Mouse (Mus musculus): ENCODE measurements around the gene Aatf.
A peak's percentile ranks its signal among the peaks of the same experiment; 100 is the strongest.
"Not testable (repeated sequence)": the region's sequence is repeated elsewhere in the genome, so short reads cannot be mapped to it uniquely, and the experiment has no call there.

The Aatf gene

GRCm38 (mm10) chr11:84434879-84435278, 78.4 kb downstream of the Aatf start:
- DNase-seq (ENCODE audit: low spot score) = no peak

- no peak for DNase-seq (ENCODE audit: low spot score)
Observed at GRCm38 (mm10) chr11:84430336-84430735, 83.0 kb downstream of the Aatf start.

DNA sequence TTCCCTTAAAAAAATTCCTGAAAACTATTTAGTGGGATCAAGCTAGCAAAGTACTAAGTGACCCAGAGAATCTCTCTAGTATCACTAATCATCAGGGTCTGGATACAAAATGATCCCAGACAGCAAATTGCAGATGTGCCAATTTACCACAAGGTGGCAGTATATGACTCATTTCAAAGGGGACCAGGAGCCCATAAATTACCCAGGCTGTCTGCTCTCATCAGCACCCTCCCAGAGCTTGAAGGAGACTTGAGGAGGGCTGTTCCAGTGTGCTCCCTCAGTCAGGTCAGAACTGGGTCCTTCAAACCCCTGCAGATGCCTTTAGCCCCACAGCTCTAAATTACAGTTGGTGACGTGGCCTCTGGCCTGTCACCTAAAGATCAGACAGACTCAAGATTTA, 83.7 kb downstream of the Aatf start:
- DNase-seq (ENCODE audit: low spot score) = peak; percentile 21

DNA sequence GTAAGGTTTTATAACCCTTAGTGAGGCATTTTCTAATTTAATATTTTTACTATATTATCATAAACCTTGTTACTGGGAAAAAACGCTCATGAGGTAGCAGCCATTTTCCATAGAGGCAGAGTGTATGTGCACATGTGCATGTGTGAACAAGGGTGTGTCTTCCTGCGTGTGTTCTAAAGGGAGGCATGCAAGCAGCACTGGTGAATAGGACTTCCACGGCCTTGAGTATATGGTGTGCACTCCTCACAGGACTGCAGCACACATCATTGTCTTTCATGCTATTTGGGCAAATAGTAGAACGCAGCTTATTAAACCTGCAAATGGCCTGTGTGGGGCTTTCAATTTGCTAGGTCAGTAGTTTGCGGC, 86.7 kb downstream of the Aatf start:
- no peak for DNase-seq (ENCODE audit: low spot score)

DNA sequence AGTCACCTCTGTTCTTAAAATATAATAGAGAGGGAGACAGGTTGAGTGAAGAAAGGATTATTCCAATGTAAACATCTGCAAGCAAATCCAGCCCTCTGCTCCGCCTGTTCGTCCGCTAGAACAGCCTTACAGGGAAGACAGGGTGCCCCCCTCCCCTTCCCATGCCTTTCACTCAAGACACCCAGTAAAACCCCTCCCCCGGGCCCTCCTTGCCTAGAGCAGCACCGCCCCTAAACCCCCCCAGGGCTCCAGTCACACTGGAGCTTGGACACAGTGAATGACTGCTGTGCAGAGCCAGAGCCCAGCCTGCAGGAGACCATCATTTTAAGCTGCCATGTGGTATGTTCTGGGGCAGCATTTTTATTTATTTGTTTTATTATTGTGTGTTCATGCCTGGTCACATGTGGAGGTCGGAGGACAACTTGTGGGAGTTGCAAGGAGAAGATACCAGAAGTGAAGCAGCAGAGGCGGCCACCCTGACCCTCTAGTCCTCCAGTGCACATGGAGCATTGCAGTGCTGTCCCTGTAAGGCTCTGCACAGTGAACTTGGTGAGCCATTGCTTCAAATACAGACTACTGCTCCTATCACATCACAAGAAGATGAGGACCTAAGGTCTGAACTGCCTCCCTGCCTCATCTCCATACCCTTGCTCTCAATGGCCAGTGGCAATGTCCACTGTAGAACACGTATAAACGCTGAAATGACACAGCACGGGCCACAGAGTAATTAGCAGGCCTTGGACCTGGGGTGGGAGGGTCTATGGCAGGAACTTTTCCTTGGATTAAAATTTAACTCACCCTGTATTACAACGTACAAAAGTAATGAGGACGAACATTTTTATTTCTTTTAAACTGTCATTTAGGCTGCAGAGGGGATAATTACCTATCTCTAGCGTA, 87.3 kb downstream of the Aatf start:
- DNase-seq (ENCODE audit: low spot score) = no peak

- DNase-seq (ENCODE audit: low spot score) = no peak
Observed at GRCm38 (mm10) chr11:84420779-84421178, 92.5 kb downstream of the Aatf start.

DNA sequence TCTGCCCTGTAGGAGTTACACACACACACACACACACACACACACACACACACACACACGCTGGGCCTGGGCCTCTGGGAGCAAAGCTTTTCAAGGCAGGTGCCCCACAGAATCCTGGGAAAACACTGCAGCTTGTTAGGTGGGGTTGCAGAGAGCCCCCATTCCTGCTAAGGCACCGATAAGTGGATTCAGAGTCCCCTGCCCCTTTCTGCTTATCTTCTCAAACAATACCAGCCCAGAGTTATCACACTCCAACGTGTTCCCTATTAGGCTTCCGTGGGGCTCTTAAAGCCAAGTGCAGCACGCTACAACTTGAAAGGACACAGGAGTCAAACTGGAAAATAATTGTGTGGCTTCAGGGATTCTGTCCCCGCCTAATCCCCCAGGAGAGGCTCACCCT, 100.2 kb downstream of the Aatf start:
- no peak for DNase-seq (ENCODE audit: low spot score)

GRCm38 (mm10) chr11:84412201-84412934, 101.0 kb downstream of the Aatf start:
- no peak for DNase-seq (ENCODE audit: low spot score)

- no peak for DNase-seq (ENCODE audit: low spot score)
Observed at GRCm38 (mm10) chr11:84411642-84412018, 101.7 kb downstream of the Aatf start.

GRCm38 (mm10) chr11:84410879-84411641, 102.3 kb downstream of the Aatf start:
- no peak for DNase-seq (ENCODE audit: low spot score)

DNA sequence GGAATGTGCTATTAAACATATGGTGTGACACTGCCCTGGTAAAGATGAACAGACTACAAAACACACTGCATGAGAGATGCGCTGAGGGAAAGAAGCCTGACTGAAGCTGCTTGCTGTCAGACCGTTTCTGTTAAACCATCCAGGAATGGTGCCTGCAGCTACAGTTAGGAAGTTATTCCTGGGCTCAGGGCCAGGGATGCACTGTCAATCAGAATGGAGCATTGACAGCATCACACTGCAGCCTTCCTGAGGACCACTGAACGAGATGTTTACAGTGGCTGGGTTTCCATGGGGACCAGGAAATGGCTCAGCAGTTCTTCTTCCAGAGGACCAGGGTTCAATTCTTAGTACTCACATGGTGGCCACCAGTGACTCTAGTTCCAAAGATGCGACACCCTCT, 102.9 kb downstream of the Aatf start:
- no peak for DNase-seq (ENCODE audit: low spot score)

DNA sequence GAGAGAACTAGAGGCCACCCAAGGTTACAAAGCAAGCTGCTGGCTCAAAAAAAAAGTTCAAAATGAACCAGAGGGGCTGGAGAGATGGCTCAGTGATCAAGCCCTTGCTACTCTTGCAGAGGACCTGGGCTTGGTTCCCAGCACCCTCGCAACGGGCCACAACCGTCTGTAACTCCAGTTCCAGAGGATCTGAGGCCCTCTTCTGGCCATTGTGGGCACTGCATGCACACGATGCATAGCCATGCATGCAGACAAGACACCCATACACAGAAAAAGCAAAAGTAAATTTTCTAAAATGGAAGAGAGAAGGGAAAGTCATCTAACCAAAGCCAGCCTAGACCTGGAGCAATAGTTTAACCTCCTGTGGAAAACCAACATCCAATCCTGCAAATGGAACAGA, 106.6 kb downstream of the Aatf start:
- DNase-seq (ENCODE audit: low spot score) = no peak

DNA sequence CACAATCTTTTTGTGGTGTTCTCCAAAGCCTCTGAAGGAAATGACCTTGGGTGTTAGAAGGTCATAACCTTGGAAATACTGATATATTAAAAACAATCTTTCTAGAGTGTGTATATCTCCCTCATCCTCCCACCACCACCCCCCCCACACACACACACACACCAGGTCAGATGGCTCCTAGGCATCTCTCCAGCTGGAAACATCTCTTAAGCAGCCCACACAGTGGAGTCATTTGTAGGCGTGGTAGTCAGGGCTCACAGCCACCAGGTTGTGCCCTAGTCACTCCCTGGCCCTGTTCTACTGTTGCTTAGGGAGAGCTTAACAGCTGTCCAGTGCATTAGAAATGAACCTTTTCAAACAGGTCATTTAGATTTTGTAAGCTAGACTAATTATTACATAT, 118.3 kb downstream of the Aatf start:
- DNase-seq (ENCODE audit: low spot score) = peak; percentile 17

GRCm38 (mm10) chr11:84393571-84393970, 119.8 kb downstream of the Aatf start:
- DNase-seq (ENCODE audit: low spot score) = no peak

GRCm38 (mm10) chr11:84392066-84392465, 121.3 kb downstream of the Aatf start:
- DNase-seq (ENCODE audit: low spot score) = not testable (repeated sequence)

DNA sequence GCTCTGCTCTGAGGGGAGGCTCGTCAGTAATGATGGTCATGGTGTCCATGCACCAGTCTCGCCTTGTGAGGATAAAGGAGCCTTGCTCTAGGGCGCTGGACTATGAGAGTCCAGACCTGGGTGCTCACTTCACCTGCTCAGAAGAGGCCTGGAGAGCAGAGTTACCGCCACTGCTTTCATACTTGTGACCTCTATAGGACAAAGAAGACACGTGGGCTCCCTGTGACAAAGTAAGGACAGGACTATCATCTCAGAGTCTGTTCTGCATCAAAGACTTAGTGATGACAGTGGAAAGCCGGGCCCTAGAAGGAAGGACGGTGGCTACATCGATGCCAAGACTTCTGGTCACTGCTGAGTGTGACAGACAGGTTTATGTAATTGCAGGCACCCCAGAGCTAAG, 122.2 kb downstream of the Aatf start:
- DNase-seq (ENCODE audit: low spot score) = no peak

DNA sequence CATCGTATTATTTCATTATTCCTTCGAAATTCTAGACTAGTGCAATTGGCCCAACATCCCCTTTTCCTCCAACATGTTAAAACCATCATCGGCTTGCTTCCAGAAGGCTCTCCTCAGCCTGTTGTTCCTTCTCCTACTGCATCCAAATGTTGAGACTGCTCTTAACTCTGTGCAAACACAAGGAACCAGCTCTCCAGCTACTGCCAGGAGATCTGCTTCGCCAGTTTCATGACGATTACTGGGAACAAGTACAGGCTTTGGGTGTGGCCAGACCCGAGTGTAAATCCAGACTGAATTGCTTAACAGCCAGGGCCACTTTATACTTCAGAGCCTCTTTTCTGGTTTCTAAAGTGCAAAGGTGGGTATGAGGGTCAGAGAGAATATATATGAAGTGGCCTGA, 124.0 kb downstream of the Aatf start:
- no peak for DNase-seq (ENCODE audit: low spot score)

GRCm38 (mm10) chr11:84383891-84384290, 129.4 kb downstream of the Aatf start:
- DNase-seq (ENCODE audit: low spot score) = no peak

DNA sequence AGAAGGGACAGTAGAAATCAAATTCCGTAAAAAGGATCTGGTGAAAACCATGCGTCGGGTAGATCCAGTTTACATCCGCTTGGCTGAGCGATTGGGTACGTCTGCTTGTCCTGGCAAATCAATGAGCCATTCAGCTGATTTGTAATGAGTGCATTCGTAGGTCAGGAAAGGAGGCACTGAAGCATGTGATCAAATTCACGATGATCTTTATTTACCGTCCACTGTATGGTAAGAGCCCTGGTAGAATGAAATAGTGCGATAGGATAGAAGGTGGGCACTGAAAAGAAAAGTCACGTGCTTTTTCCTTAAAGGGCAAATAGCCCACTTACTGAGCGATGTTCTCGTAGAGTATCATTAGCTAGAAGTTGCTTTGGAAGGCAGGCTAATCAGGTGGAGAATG, 130.9 kb downstream of the Aatf start:
- DNase-seq (ENCODE audit: low spot score) = no peak

- DNase-seq (ENCODE audit: low spot score) = no peak
Observed at GRCm38 (mm10) chr11:84376510-84377365, 136.6 kb downstream of the Aatf start.

DNA sequence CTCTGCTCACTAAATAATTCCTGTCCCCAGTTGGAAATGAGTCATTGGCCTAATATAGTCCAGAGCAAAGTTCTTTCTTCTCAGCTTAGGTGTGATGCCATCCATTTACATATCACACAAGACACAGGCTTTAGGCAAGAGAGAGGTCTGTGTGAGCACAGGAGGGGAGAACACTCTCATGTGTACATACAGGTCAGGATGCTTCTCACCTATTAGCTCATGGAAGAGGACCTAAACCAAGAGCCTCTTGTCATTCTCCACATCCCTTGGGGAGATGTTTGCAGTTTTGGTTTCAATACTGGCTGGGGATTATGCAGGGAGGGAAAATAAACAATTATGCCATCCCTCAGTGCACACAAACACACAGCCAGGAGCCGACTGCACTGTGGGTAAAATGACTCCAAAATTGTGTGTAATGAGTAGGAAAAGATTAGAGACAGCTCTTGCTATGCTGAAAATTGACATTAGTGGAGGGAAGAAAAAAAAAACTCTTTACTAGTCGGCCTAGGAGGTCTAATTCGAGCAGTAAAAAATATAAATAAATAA, 137.3 kb downstream of the Aatf start:
- DNase-seq (ENCODE audit: low spot score) = no peak

All from ovary, postnatal 14 days (tissue).